Mouse (Mus musculus) spleen, postnatal 4 days (tissue): ENCODE data around the gene Thbs4.
"Not testable (repeated sequence)": the region's sequence is repeated elsewhere in the genome, so short reads cannot be mapped to it uniquely, and the experiment has no call there.

ENCODE experiments used
- DNase-seq, 2 experiments: peaks; one replicate each; pipeline ENCODE4 v3.0.0; 2022; ENCODE audit warnings: low spot score in 2 of 2

The Thbs4 gene

DNA sequence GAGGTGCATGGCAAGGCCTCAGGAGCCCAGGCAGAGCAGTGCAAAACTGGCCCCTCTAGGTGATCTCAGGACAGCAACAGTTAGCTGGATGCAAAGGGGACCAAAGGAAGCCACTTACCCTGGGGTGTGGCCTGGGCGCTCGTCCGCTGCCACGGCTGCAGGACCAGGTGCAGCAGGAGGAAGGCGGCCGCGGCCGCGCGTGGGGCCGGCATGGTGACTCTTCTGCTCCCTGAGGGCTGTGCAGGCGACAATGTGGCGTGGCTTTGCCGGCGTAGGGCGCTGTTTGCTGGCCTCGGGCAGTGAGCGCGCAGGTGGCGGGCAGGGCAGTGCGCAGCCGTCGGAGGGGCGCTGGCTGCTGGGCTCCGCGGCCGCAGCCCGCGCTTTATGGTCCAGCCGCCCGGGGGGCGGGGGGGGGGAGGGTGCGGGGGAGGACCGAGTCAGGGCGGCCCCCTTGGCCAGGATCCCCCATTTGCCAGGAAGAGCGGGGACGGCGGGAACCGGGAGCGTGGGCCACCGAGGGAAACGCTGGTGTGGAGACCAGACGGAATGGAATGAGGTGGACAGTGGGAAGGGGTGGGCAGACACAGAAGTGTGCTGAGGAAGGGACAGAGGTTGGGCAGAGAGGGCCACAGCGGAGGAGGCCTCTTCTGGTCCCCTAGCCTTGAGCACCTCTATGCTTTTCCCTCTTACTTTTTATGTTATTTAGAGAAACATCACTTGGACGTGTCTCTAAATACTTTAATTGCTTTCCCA lies at the start of gene Thbs4:
TSS of gene Thbs4 (minus strand) at position 357 of the 753 bp plus-strand sequence.
- DNase-seq, result peak in 1 of 2 experiments; percentile 60

DNA sequence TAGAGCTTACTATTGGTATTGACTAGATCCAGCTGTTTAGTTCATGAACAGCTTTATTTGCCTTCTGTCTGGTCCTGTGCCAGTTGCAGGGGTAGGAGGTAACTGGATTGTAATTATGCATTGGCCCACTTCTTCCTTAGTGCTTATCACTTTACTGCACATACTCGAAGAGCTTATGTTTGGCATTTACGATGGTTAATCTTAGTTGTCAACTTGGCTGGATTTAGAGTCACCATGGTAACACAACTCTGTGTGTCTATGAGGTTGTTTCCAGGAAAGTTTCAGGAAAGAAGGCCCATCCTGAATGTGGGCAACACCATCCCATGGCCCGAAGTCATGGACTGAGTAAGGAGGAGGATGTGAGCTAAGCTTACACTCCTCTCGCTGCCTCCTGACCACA lies 38.5 kb upstream of the Thbs4 start:
- no peak for DNase-seq

DNA sequence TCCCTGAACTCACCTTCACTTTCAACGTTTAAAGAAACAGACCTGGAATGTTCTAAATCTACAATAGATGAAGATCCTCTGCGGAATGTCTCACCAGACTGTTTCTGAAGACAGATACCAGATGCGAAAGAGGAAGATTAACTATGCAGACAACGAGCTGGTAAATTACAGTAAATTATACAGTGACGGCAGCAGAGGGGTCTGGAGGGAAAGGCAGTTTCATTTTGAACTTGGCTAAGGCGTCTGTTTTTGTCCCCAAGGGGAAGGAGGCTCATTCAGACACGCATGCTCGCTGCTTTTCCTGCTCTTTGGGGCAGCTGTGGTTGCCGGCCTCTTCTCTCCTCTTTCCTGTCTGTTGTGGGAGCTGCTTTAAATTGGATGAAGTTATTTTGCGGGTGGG lies 34.2 kb upstream of the Thbs4 start:
- no peak for DNase-seq

DNA sequence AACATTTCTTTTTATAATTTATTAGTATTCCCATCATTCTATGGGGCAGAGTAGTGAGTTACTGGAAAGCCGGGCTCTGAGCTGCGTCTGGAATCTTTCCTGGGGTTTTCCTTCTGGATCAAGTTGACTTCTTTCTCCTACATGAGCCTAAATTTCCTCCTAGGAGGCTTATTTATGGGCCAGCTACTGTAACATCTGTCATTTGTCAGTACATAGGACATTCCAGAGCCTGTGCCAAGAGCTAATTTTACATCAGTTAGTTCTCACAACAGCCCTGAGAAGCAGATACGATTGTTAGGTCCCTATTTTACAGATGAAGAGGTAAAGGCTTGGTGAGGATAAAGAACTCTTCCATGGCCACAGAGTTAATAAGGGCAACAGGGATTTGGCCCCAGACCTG lies 22.7 kb upstream of the Thbs4 start:
- DNase-seq, result no peak

GRCm38 (mm10) chr13:92816329-92816728 lies 21.7 kb upstream of the Thbs4 start:
- DNase-seq, result no peak

- DNase-seq, result not testable (repeated sequence)
These were observed 16.0 kb upstream of the Thbs4 start for GRCm38 (mm10) chr13:92810592-92810991.

- DNase-seq, result no peak
These were observed 13.2 kb upstream of the Thbs4 start for GRCm38 (mm10) chr13:92807849-92808248.

- DNase-seq, result no peak
These were observed 12.2 kb upstream of the Thbs4 start for GRCm38 (mm10) chr13:92806785-92807184.

GRCm38 (mm10) chr13:92799306-92799925 lies 4.8 kb upstream of the Thbs4 start:
- no peak for DNase-seq

- DNase-seq, result no peak
These were observed 4.2 kb upstream of the Thbs4 start for GRCm38 (mm10) chr13:92798830-92799229.

GRCm38 (mm10) chr13:92793636-92794035 lies 982 bp downstream of the Thbs4 start:
- no peak for DNase-seq

- DNase-seq, result no peak
These were observed 3.1 kb downstream of the Thbs4 start for GRCm38 (mm10) chr13:92791474-92791873.

GRCm38 (mm10) chr13:92784311-92784710 lies 10.3 kb downstream of the Thbs4 start:
- no peak for DNase-seq

DNA sequence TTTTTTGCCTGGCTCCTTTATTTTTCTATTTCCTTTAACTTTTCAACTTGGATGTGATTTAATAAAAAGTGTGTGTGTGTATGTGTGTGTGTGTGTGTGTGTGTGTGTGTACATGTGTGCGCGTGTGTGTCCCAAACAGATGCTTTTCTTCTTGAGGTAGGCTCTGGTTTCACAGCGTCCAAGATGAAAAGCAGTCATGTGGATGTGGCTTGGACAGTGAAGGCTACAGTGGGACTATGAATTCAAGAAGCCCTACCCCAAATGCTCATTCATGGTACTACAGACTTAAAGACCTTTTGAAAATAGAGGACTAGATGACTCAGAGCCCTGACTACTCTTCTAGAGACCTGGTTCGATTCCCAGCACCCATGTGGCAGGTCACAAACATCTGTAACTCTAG lies 11.1 kb downstream of the Thbs4 start:
- DNase-seq, result no peak

DNA sequence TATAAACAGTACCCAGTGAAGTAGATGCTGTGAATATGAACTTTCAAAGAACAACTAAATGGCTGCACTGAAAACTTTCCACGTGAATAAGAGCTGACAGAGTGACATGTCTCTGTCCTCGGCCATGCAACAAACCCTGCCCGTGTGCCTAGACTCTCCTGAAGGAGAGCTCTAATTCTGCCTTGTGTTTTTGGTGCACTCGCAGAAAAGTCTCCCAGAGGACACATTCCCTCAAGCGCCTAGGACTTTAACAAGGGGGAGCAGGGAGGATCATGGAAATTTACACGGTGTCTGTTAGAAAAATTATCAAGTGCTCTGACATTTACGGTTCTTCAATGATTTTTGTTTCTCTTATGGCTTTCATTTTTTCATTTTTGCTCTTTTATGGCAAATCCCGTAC lies 13.7 kb downstream of the Thbs4 start:
- DNase-seq, result no peak

- no peak for DNase-seq
These were observed 14.5 kb downstream of the Thbs4 start for GRCm38 (mm10) chr13:92780076-92780475.

- no peak for DNase-seq
These were observed 16.0 kb downstream of the Thbs4 start for GRCm38 (mm10) chr13:92778642-92779041.

- no peak for DNase-seq
These were observed 18.7 kb downstream of the Thbs4 start for GRCm38 (mm10) chr13:92775916-92776315.

GRCm38 (mm10) chr13:92774887-92775286 lies 19.7 kb downstream of the Thbs4 start:
- no peak for DNase-seq

DNA sequence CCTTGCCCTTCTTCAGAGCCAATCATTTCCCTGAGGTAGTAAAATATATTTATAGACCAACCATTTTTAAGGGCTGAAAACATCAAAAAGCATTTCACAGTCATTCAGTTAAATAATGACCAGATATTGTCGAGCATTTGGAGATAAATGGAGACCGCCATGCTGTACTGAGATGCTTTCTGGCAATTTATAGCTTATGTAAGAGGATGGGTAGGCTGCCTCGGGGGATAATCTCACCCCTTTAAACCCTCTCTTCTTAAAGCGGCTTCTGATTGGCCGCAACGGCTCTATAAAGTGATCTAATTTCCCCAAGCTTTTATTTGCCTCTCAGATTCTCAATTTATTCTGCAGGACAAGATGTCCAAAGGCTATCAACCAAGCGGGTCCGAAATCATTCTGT lies 22.1 kb downstream of the Thbs4 start:
- no peak for DNase-seq

DNA sequence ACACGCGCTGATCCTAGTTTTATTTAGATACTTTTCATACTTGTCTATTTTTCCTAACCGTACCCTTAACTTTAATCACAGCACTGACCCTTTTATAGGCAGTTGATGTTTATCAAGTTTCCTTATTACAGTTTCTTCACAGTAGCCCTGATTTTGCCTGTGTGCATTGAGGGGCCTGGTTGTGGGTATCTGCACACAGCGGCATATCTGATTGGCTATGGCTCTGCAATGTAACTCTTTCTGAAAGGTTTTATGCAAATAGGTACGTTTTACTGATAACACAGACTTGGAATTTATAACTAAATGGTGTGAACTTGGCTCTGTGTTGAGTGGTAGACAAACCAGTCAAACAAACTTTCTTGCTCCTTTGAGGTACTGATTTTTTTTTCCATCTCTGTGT lies 23.1 kb downstream of the Thbs4 start:
- no peak for DNase-seq

DNA sequence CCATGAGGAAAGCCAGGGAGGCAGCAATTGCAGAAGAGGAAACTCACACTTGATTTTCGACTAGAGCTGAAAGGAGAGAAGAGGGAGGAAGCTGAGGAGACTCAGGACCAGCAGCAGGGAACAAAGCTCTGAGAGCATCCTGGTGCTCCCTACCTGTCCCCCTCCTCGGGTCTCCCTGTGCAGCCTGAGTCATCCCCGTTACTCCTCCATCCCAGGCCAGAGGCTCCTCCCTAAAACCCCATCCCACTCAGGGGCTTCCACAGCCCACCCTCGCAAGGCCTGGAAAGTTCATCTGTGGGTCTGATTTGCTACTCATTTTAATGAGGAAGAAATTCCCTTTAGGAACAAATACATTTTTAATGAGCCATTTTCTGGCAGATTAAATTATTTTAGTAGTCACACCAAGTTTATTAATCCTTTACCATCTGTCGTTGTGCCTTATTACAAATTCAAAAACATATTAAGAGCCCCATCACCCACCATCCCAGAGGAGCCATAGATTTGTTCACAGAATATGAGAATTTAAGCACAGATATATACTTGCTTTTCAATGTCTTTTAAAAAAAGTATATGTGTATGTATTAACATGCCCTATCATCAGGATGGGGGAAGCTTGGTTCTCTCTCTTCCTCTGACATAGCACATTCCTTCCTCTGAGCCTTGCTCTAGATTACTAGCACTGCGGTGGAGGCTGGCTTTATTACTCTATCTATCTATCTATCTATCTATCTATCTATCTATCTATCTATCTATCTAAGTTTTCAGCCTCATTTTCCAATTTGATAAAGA lies 29.0 kb downstream of the Thbs4 start:
- no peak for DNase-seq

- no peak for DNase-seq
These were observed 32.3 kb downstream of the Thbs4 start for GRCm38 (mm10) chr13:92762322-92762721.
